Mouse (Mus musculus): ENCODE results near the gene Sbno2. TPM values are rescaled to one million over a fixed set of nuclear protein-coding genes. Genes with fewer than 3 reads are reported as not detected.

Sbno2 gene
- total and polyA plus RNA-seq, 3 experiments, result 10.6 to 16.9 (median 11.2) TPM

GRCm38 (mm10) chr10:80039559-80039979 is 65.8 kb downstream of the Sbno2 start, which contains the start of gene Polr2e:
Gene Polr2e (minus strand): TSS chr10:80039795.
- Histone ChIP-seq H3K9ac (ENCODE audit: low read depth, low read length) (peak within 1 kb of the TSS; percentile 83), H3K36me3 (ENCODE audit: control insufficient read depth, insufficient read depth, low read length) (peaks cover 2% of the 10 kb centered on the region; the same call in 1 of the 2 replicates), H3K27ac (peak within 1 kb of the TSS; percentile 89), H3K4me3 (peak within 1 kb of the TSS; percentile 98), H3K4me1 (ENCODE audit: control insufficient read depth, insufficient read depth, low read length) (peaks cover 21% of the 10 kb centered on the region), H3K27me3 (ENCODE audit: control insufficient read depth, insufficient read depth, low read length) (no peaks in the 10 kb centered on the region), H3K79me2 (replicated peaks; ENCODE audit: control insufficient read depth, insufficient read depth, low read length) (no peaks in the 10 kb centered on the region)
- WGBS, result under 1% methylated on average over 40 of the region's 40 CpGs
- intact Hi-C loops (cut with DNase I), result loop anchor here (2.0 to 5.0 kb wide), 5 partner anchors 13 to 187 kb away; partner anchors contain the start of genes Abca7, Cnn2, Ptbp1 and Stk11
- TF ChIP-seq POLR2A (IDR thresholded peaks at IDR 0.05; ENCODE audit: insufficient read depth, low read depth, low read length) (peak; percentile 89), EP300 (IDR thresholded peaks at IDR 0.05; ENCODE audit: insufficient read depth, low read depth, low read length) (peak; percentile 98), CTCF (IDR thresholded peaks at IDR 0.05) (0 out of 2 replicates have a peak, but pooled peaks have one; percentile 9)
- DNase-seq, result peak; percentile 97 to 98

- peaks cover 2% of the 10 kb centered on the region; the same call in 1 of the 2 replicates for H3K36me3 ChIP-seq (ENCODE audit: control insufficient read depth, insufficient read depth, low read length)
- peak overlapping the region; percentile 85 for H3K27ac ChIP-seq
- DNase-seq, result peak; percentile 72 to 89
- TF ChIP-seq EP300 (IDR thresholded peaks at IDR 0.05; ENCODE audit: insufficient read depth, low read depth, low read length), result peak; percentile 98
- TF ChIP-seq CTCF (IDR thresholded peaks at IDR 0.05), result no peak
- H3K4me3 ChIP-seq, result no peak overlapping the region
- H3K27me3 ChIP-seq (ENCODE audit: control insufficient read depth, insufficient read depth, low read length), result no peaks in the 10 kb centered on the region
- H3K79me2 ChIP-seq (replicated peaks; ENCODE audit: control insufficient read depth, insufficient read depth, low read length), result no peaks in the 10 kb centered on the region
- intact Hi-C loops (cut with DNase I), result loop anchor here (5.0 kb wide), 1 partner anchor 185 kb away; the partner anchor contains the start of gene Ptbp1
- H3K4me1 ChIP-seq (ENCODE audit: control insufficient read depth, insufficient read depth, low read length), result peaks cover 32% of the 10 kb centered on the region
- no peak overlapping the region for H3K9ac ChIP-seq (ENCODE audit: low read depth, low read length)
- WGBS, result 34% methylated on average over 13 of the region's 13 CpGs
Observed at GRCm38 (mm10) chr10:80036832-80037231, 68.5 kb downstream of the Sbno2 start.

GRCm38 (mm10) chr10:80035686-80036085 is 69.7 kb downstream of the Sbno2 start:
- Histone ChIP-seq H3K4me3 (no peak overlapping the region), H3K27ac (peak overlapping the region; percentile 85), H3K27me3 (ENCODE audit: control insufficient read depth, insufficient read depth, low read length) (no peaks in the 10 kb centered on the region), H3K9ac (ENCODE audit: low read depth, low read length) (no peak overlapping the region), H3K4me1 (ENCODE audit: control insufficient read depth, insufficient read depth, low read length) (peaks cover 32% of the 10 kb centered on the region), H3K79me2 (replicated peaks; ENCODE audit: control insufficient read depth, insufficient read depth, low read length) (no peaks in the 10 kb centered on the region), H3K36me3 (ENCODE audit: control insufficient read depth, insufficient read depth, low read length) (peaks cover 2% of the 10 kb centered on the region; the same call in 1 of the 2 replicates)
- WGBS, result 60% methylated on average over 5 of the region's 5 CpGs
- DNase-seq, result no peak
- intact Hi-C loops (cut with DNase I), result loop anchor here (5.0 kb wide), 1 partner anchor 183 kb away; the partner anchor contains the start of gene Ptbp1
- no peak for TF ChIP-seq POLR2A (IDR thresholded peaks at IDR 0.05; ENCODE audit: insufficient read depth, low read depth, low read length)
- TF ChIP-seq CTCF (IDR thresholded peaks at IDR 0.05), result no peak
- no peak for TF ChIP-seq EP300 (IDR thresholded peaks at IDR 0.05; ENCODE audit: insufficient read depth, low read depth, low read length)

DNA sequence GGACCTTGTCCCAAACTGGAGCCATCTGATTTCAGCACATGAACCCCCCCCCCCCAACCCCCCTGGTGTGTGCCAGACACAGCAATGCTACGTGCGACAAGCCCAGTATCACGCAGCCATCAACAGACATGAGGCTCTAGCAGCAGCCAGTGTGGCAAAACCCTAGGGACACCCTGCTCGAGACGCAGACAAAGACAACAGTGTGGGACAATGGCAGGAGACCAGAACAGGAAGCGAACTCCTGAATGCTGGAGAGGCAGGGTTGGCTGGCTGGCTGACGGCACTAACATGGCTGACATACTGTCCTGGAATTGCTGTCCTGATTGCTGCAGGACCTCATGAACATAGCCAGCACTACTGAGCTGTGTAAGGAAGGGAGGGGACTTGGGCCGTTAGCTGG is 70.2 kb downstream of the Sbno2 start:
- peak in 1 of 2 experiments; percentile 59 for DNase-seq
- Histone ChIP-seq H3K27me3 (ENCODE audit: control insufficient read depth, insufficient read depth, low read length) (no peaks in the 10 kb centered on the region), H3K79me2 (replicated peaks; ENCODE audit: control insufficient read depth, insufficient read depth, low read length) (no peaks in the 10 kb centered on the region), H3K36me3 (ENCODE audit: control insufficient read depth, insufficient read depth, low read length) (peaks cover 2% of the 10 kb centered on the region; the same call in 1 of the 2 replicates), H3K4me1 (ENCODE audit: control insufficient read depth, insufficient read depth, low read length) (peaks cover 32% of the 10 kb centered on the region), H3K27ac (peak overlapping the region; percentile 85), H3K4me3 (no peak overlapping the region), H3K9ac (ENCODE audit: low read depth, low read length) (peak overlapping the region; percentile 18; the same call in 1 of the 2 replicates)
- WGBS, result 50% methylated on average over 8 of the region's 8 CpGs
- TF ChIP-seq CTCF (IDR thresholded peaks at IDR 0.05) (no peak), POLR2A (IDR thresholded peaks at IDR 0.05; ENCODE audit: insufficient read depth, low read depth, low read length) (peak; percentile 55), EP300 (IDR thresholded peaks at IDR 0.05; ENCODE audit: insufficient read depth, low read depth, low read length) (peak; percentile 85)
- intact Hi-C loops (cut with DNase I), result loop anchor here (5.0 kb wide), 1 partner anchor 183 kb away; the partner anchor contains the start of gene Ptbp1

DNA sequence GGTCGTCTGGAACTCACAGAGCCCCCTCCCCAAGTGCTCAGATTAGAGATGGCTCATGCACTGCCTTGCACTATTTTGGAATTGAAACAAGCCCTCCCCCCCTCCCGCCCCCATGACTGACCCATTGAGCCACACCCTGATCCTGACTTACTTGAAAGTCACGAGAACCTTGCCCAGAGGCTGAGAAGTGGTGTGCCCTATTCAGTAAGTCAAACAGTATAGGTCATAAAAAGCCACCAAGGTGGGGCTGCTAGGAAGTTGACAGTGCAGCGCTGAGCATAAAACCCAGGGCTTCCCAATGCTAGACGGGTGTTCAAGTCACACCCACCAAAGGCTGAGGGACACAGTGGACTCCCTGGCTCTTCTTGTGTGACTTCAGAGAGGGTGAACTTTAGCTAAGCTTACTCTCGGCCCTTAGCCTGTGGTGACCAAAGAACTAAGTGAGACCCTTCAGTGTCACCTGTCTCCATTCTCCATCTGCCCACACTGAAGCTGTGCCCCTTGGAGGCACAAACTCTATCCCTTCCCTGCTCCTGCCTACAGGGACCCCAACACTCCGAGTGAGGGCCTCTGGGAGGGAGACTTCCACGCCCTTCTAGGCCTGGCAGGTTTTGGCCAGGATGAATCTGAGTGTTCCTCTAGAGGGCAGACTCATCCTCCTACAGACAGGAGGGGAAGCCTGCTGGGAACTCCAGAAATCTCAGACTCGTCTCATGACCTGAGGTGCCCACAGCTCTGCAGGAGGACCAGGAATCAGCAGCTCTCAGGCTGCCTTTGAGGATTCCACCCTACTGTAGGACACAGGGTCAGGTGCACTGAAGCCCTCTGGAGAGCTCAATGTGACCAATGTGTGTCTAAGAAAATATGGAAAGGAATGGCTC is 71.6 kb downstream of the Sbno2 start:
- Histone ChIP-seq H3K9ac (ENCODE audit: low read depth, low read length) (no peak overlapping the region), H3K36me3 (ENCODE audit: control insufficient read depth, insufficient read depth, low read length) (peaks cover 2% of the 10 kb centered on the region; the same call in 1 of the 2 replicates), H3K27ac (peak overlapping the region; percentile 85), H3K27me3 (ENCODE audit: control insufficient read depth, insufficient read depth, low read length) (no peaks in the 10 kb centered on the region), H3K79me2 (replicated peaks; ENCODE audit: control insufficient read depth, insufficient read depth, low read length) (no peaks in the 10 kb centered on the region), H3K4me3 (no peak overlapping the region), H3K4me1 (ENCODE audit: control insufficient read depth, insufficient read depth, low read length) (peaks cover 32% of the 10 kb centered on the region)
- 15% methylated on average over 9 of the region's 9 CpGs for WGBS
- DNase-seq, result peak; percentile 59 to 69
- TF ChIP-seq CTCF (IDR thresholded peaks at IDR 0.05), result peak; percentile 76
- peak; percentile 71 for TF ChIP-seq EP300 (IDR thresholded peaks at IDR 0.05; ENCODE audit: insufficient read depth, low read depth, low read length)
- 0 out of 2 replicates have a peak, but pooled peaks have one; percentile 14 for TF ChIP-seq POLR2A (IDR thresholded peaks at IDR 0.05; ENCODE audit: insufficient read depth, low read depth, low read length)
- intact Hi-C loops (cut with DNase I), result no loop called here
